Mouse (Mus musculus) monocyte, adult 2 months (primary cell): ENCODE measurements around the gene Rab19.
A peak's percentile ranks its signal among the peaks of the same experiment; 100 is the strongest.
"Not testable (repeated sequence)": the region's sequence is repeated elsewhere in the genome, so short reads cannot be mapped to it uniquely, and the experiment has no call there.

Source experiments
- DNase-seq, 2 experiments: peaks; one replicate each; pipeline ENCODE4 v3.0.0; 2022; ENCODE audit warnings: low spot score in 2 of 2, low read depth in 1 of 2

Rab19 gene

GRCm38 (mm10) chr6:39381125-39381880 lies at the start of gene Rab19:
Gene Rab19 (plus strand): TSS chr6:39381175.
- DNase-seq, result no peak

GRCm38 (mm10) chr6:39331998-39332700 lies 48.8 kb upstream of the Rab19 start:
- no peak for DNase-seq

- DNase-seq, result peak; percentile 37 to 45
These were observed 46.8 kb upstream of the Rab19 start for GRCm38 (mm10) chr6:39334224-39334623.

GRCm38 (mm10) chr6:39334873-39335272 lies 46.1 kb upstream of the Rab19 start:
- no peak for DNase-seq

- no peak for DNase-seq
These were observed 42.6 kb upstream of the Rab19 start for GRCm38 (mm10) chr6:39338359-39338758.

- no peak for DNase-seq
These were observed 39.2 kb upstream of the Rab19 start for GRCm38 (mm10) chr6:39341798-39342197.

- peak; percentile 29 to 53 for DNase-seq
These were observed 37.0 kb upstream of the Rab19 start for GRCm38 (mm10) chr6:39344020-39344419.

GRCm38 (mm10) chr6:39345430-39345829 lies 35.5 kb upstream of the Rab19 start:
- DNase-seq, result no peak

- DNase-seq, result no peak
These were observed 33.9 kb upstream of the Rab19 start for GRCm38 (mm10) chr6:39346991-39347501.

GRCm38 (mm10) chr6:39347880-39348814 lies 32.8 kb upstream of the Rab19 start:
- DNase-seq, result no peak

GRCm38 (mm10) chr6:39348946-39349345 lies 32.0 kb upstream of the Rab19 start:
- DNase-seq, result no peak

GRCm38 (mm10) chr6:39359207-39359606 lies 21.8 kb upstream of the Rab19 start:
- not testable (repeated sequence) for DNase-seq

GRCm38 (mm10) chr6:39362684-39363083 lies 18.3 kb upstream of the Rab19 start:
- no peak for DNase-seq

GRCm38 (mm10) chr6:39369631-39370030 lies 11.3 kb upstream of the Rab19 start:
- no peak for DNase-seq

GRCm38 (mm10) chr6:39372042-39372441 lies 8.9 kb upstream of the Rab19 start:
- no peak for DNase-seq

GRCm38 (mm10) chr6:39372727-39373126 lies 8.2 kb upstream of the Rab19 start:
- peak; percentile 64 to 65 for DNase-seq

- DNase-seq, result no peak
These were observed 7.5 kb upstream of the Rab19 start for GRCm38 (mm10) chr6:39373301-39373955.

- DNase-seq, result no peak
These were observed 4.2 kb upstream of the Rab19 start for GRCm38 (mm10) chr6:39376775-39377174.

- DNase-seq, result peak in 1 of 2 experiments; percentile 50
These were observed 3.6 kb upstream of the Rab19 start, which contains the start of gene Slc37a3 for GRCm38 (mm10) chr6:39377311-39377827. Gene Slc37a3 (minus strand): TSS chr6:39377675.

- not testable (repeated sequence) for DNase-seq
These were observed 2.7 kb upstream of the Rab19 start for GRCm38 (mm10) chr6:39378161-39378835.
